Mouse (Mus musculus): Measurements from ENCODE around the gene Elf3. TPM values are rescaled to one million over a fixed set of nuclear protein-coding genes. Genes with fewer than 3 reads are reported as not detected.
A peak's percentile ranks its signal among the peaks of the same experiment; 100 is the strongest.

Gene Elf3
- 0.35 and 13.0 TPM in 2 replicates for polyA plus RNA-seq (2015; fragmentation: Nextera tagmentation; extraction: Ambion mirVana)

GRCm38 (mm10) chr1:135258380-135259127 is at the start of gene Elf3:
Gene Elf3, minus strand, starts transcription at chr1:135258568.
- Histone ChIP-seq H3K4me3 (replicated peaks) (no peak within 1 kb of the TSS; the same call in 1 of the 2 replicates), H3K27ac (replicated peaks) (peak within 1 kb of the TSS; percentile 33; the same call in 1 of the 2 replicates), H3K9me3 (replicated peaks) (no peaks in the 10 kb centered on the region), H3K9ac (replicated peaks) (no peak within 1 kb of the TSS), H3K4me2 (peak within 1 kb of the TSS; percentile 56), H3K27me3 (replicated peaks) (no peaks in the 10 kb centered on the region), H3K4me1 (peaks cover 13% of the 10 kb centered on the region), H3K36me3 (peaks cover 20% of the 10 kb centered on the region)
- WGBS, result 8% methylated on average over 19 of the region's 19 CpGs
- ATAC-seq (ENCODE audit: low FRiP score), result peak; percentile 38; the same call in 1 of the 2 replicates

GRCm38 (mm10) chr1:135290908-135291307 is 32.5 kb upstream of the Elf3 start:
- Histone ChIP-seq H3K4me3 (replicated peaks) (no peak overlapping the region), H3K27me3 (replicated peaks) (no peaks in the 10 kb centered on the region), H3K4me1 (no peaks in the 10 kb centered on the region), H3K36me3 (peaks cover 10% of the 10 kb centered on the region; the same call in 1 of the 2 replicates), H3K9ac (replicated peaks) (no peak overlapping the region), H3K9me3 (replicated peaks) (no peaks in the 10 kb centered on the region), H3K4me2 (no peak overlapping the region), H3K27ac (replicated peaks) (no peak overlapping the region)
- 76% methylated on average over 5 of the region's 5 CpGs for WGBS
- no peak for ATAC-seq (ENCODE audit: low FRiP score)

GRCm38 (mm10) chr1:135286311-135286710 is 27.9 kb upstream of the Elf3 start:
- Histone ChIP-seq H3K36me3 (no peaks in the 10 kb centered on the region), H3K4me2 (no peak overlapping the region), H3K9me3 (replicated peaks) (no peaks in the 10 kb centered on the region), H3K4me3 (replicated peaks) (no peak overlapping the region), H3K27ac (replicated peaks) (no peak overlapping the region), H3K27me3 (replicated peaks) (no peaks in the 10 kb centered on the region), H3K9ac (replicated peaks) (no peak overlapping the region), H3K4me1 (peaks cover 26% of the 10 kb centered on the region)
- WGBS, result 78% methylated on average over 2 of the region's 2 CpGs
- ATAC-seq (ENCODE audit: low FRiP score), result no peak

- ATAC-seq (ENCODE audit: low FRiP score), result peak; percentile 89
- under 1% methylated on average over 39 of the region's 39 CpGs for WGBS
- peaks cover 3% of the 10 kb centered on the region; the same call in 1 of the 2 replicates for H3K36me3 ChIP-seq
- no peaks in the 10 kb centered on the region for H3K9me3 ChIP-seq (replicated peaks)
- no peaks in the 10 kb centered on the region for H3K27me3 ChIP-seq (replicated peaks)
- peak within 1 kb of the TSS; percentile 59 for H3K4me3 ChIP-seq (replicated peaks)
- peak within 1 kb of the TSS; percentile 80 for H3K4me2 ChIP-seq
- peak within 1 kb of the TSS; percentile 79 for H3K9ac ChIP-seq (replicated peaks)
- peak within 1 kb of the TSS; percentile 87 for H3K27ac ChIP-seq (replicated peaks)
- peaks cover 36% of the 10 kb centered on the region for H3K4me1 ChIP-seq
Observed at GRCm38 (mm10) chr1:135283826-135284291, 25.5 kb upstream of the Elf3 start, which contains the start of gene Rnpep. Gene Rnpep, minus strand, starts transcription at chr1:135284084.

GRCm38 (mm10) chr1:135283287-135283825 is 25.0 kb upstream of the Elf3 start:
- under 1% methylated on average over 47 of the region's 48 CpGs for WGBS
- ATAC-seq (ENCODE audit: low FRiP score), result peak; percentile 81
- peak overlapping the region; percentile 59 for H3K4me3 ChIP-seq (replicated peaks)

GRCm38 (mm10) chr1:135282536-135283286 is 24.3 kb upstream of the Elf3 start:
- H3K27ac ChIP-seq (replicated peaks), result peak overlapping the region; percentile 87
- H3K9ac ChIP-seq (replicated peaks), result peak overlapping the region; percentile 79
- H3K4me2 ChIP-seq, result peak overlapping the region; percentile 80
- peaks cover 36% of the 10 kb centered on the region for H3K4me1 ChIP-seq
- 42% methylated on average over 13 of the region's 13 CpGs for WGBS
- H3K4me3 ChIP-seq (replicated peaks), result peak overlapping the region; percentile 59
- no peaks in the 10 kb centered on the region for H3K27me3 ChIP-seq (replicated peaks)
- ATAC-seq (ENCODE audit: low FRiP score), result no peak
- H3K9me3 ChIP-seq (replicated peaks), result no peaks in the 10 kb centered on the region
- peaks cover 14% of the 10 kb centered on the region for H3K36me3 ChIP-seq

More at GRCm38 (mm10) chr1:135283287-135283825, 25.0 kb upstream of the Elf3 start:
- H3K4me2 ChIP-seq, result peak overlapping the region; percentile 80
- H3K9me3 ChIP-seq (replicated peaks), result no peaks in the 10 kb centered on the region
- H3K36me3 ChIP-seq, result peaks cover 8% of the 10 kb centered on the region
- H3K27ac ChIP-seq (replicated peaks), result peak overlapping the region; percentile 87
- peaks cover 36% of the 10 kb centered on the region for H3K4me1 ChIP-seq
- no peaks in the 10 kb centered on the region for H3K27me3 ChIP-seq (replicated peaks)
- peak overlapping the region; percentile 79 for H3K9ac ChIP-seq (replicated peaks)

GRCm38 (mm10) chr1:135281841-135282240 is 23.5 kb upstream of the Elf3 start:
- ATAC-seq (ENCODE audit: low FRiP score), result no peak
- Histone ChIP-seq H3K36me3 (peaks cover 22% of the 10 kb centered on the region), H3K9ac (replicated peaks) (no peak overlapping the region), H3K4me2 (peak overlapping the region; percentile 80), H3K27ac (replicated peaks) (no peak overlapping the region), H3K4me1 (peaks cover 36% of the 10 kb centered on the region), H3K4me3 (replicated peaks) (no peak overlapping the region), H3K27me3 (replicated peaks) (no peaks in the 10 kb centered on the region), H3K9me3 (replicated peaks) (no peaks in the 10 kb centered on the region)
- 95% methylated on average over 17 of the region's 17 CpGs for WGBS

GRCm38 (mm10) chr1:135280646-135281045 is 22.3 kb upstream of the Elf3 start:
- Histone ChIP-seq H3K9ac (replicated peaks) (no peak overlapping the region), H3K36me3 (peaks cover 33% of the 10 kb centered on the region), H3K27me3 (replicated peaks) (no peaks in the 10 kb centered on the region), H3K4me1 (peaks cover 36% of the 10 kb centered on the region), H3K4me3 (replicated peaks) (no peak overlapping the region), H3K9me3 (replicated peaks) (no peaks in the 10 kb centered on the region), H3K4me2 (no peak overlapping the region; the same call in 1 of the 2 replicates), H3K27ac (replicated peaks) (no peak overlapping the region)
- WGBS, result 61% methylated on average over 9 of the region's 9 CpGs
- no peak for ATAC-seq (ENCODE audit: low FRiP score)

GRCm38 (mm10) chr1:135271371-135271770 is 13.0 kb upstream of the Elf3 start:
- Histone ChIP-seq H3K4me1 (no peaks in the 10 kb centered on the region), H3K36me3 (peaks cover 70% of the 10 kb centered on the region), H3K4me3 (replicated peaks) (no peak overlapping the region), H3K27me3 (replicated peaks) (no peaks in the 10 kb centered on the region), H3K27ac (replicated peaks) (no peak overlapping the region), H3K9ac (replicated peaks) (no peak overlapping the region), H3K9me3 (replicated peaks) (no peaks in the 10 kb centered on the region), H3K4me2 (no peak overlapping the region)
- WGBS, result 91% methylated on average over 9 of the region's 9 CpGs
- ATAC-seq (ENCODE audit: low FRiP score), result no peak

- no peak for ATAC-seq (ENCODE audit: low FRiP score)
- Histone ChIP-seq H3K4me1 (no peaks in the 10 kb centered on the region), H3K4me3 (replicated peaks) (no peak overlapping the region), H3K4me2 (no peak overlapping the region), H3K9me3 (replicated peaks) (no peaks in the 10 kb centered on the region), H3K27me3 (replicated peaks) (no peaks in the 10 kb centered on the region), H3K36me3 (peaks cover 85% of the 10 kb centered on the region), H3K27ac (replicated peaks) (no peak overlapping the region), H3K9ac (replicated peaks) (no peak overlapping the region)
- WGBS, result 85% methylated on average over 10 of the region's 10 CpGs
Observed at GRCm38 (mm10) chr1:135267663-135268446, 9.5 kb upstream of the Elf3 start.

- H3K4me1 ChIP-seq, result no peaks in the 10 kb centered on the region
- H3K4me3 ChIP-seq (replicated peaks), result no peak overlapping the region
- no peak for ATAC-seq (ENCODE audit: low FRiP score)
- no peak overlapping the region for H3K9ac ChIP-seq (replicated peaks)
- WGBS, result 91% methylated on average over 5 of the region's 5 CpGs
- H3K27ac ChIP-seq (replicated peaks), result no peak overlapping the region
- no peaks in the 10 kb centered on the region for H3K27me3 ChIP-seq (replicated peaks)
- no peak overlapping the region for H3K4me2 ChIP-seq
- H3K9me3 ChIP-seq (replicated peaks), result no peaks in the 10 kb centered on the region
- peaks cover 82% of the 10 kb centered on the region for H3K36me3 ChIP-seq
Observed at GRCm38 (mm10) chr1:135265834-135266233, 7.5 kb upstream of the Elf3 start.

All from neural tube, embryonic 15.5 days (tissue).